Mouse (Mus musculus): Measurements from ENCODE around the gene Rars. TPM values are rescaled to one million over a fixed set of nuclear protein-coding genes. Genes with fewer than 3 reads are reported as not detected.

The Rars gene
- polyA plus RNA-seq, 1 experiment = 0.72 TPM

DNA sequence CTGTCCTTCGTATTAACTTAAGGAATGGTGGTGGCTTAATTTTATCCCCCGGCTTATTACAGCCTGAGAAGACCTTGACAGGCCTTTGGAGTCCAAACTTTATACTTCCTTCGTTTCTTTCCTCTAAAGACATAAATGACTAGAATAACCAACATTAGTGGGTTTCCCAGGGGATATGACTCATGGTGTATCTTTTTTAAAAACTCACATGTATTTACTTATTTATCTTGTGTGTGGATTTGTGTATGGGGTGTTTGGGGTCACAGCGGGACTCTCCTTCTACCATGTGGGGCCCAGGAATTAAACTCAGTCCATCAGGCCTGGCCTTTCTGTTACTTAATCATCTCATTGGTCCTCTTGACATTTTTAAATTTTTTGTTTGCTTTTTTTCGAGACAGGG, 67.5 kb downstream of the Rars start:
- Histone ChIP-seq H3K27me3 (ENCODE audit: control insufficient read depth) (peaks cover 6% of the 10 kb centered on the region; the same call in 1 of the 2 replicates), H3K9me3 (ENCODE audit: control insufficient read depth, low read length) (no peaks in the 10 kb centered on the region), H3K4me3 (replicated peaks) (no peak overlapping the region), H3K36me3 (ENCODE audit: control insufficient read depth) (no peaks in the 10 kb centered on the region; the same call in 1 of the 2 replicates), H3K4me1 (ENCODE audit: control insufficient read depth) (peaks cover 31% of the 10 kb centered on the region)
- TF ChIP-seq GATA1 (IDR thresholded peaks at IDR 0.05; ENCODE audit: low read length) (no peak), TAL1 (IDR thresholded peaks at IDR 0.05; ENCODE audit: low read length) (no peak)

DNA sequence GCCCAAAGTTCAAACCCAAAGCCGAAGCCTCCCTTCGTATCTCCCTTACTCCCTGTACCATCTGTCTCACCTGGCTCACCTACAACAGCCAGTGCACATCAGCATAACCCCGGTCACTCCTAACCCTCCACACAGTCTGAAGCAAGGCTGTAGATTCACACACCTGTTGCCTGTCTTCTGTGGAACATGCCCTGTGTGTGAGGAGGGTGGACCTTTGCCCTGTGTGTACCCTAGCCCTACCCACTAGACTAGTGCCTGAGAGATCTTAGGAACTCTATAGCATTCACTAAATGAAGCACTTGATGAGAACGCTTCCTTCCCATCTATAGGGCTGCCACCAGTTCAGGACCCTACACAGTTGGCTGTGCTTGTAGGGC, 73.7 kb downstream of the Rars start:
- H3K9me3 ChIP-seq (ENCODE audit: control insufficient read depth, low read length) = no peaks in the 10 kb centered on the region
- no peaks in the 10 kb centered on the region for H3K4me1 ChIP-seq (ENCODE audit: control insufficient read depth)
- H3K27me3 ChIP-seq (ENCODE audit: control insufficient read depth) = peaks cover 2% of the 10 kb centered on the region; the same call in 1 of the 2 replicates
- H3K36me3 ChIP-seq (ENCODE audit: control insufficient read depth) = no peaks in the 10 kb centered on the region
- TF ChIP-seq TAL1 (IDR thresholded peaks at IDR 0.05; ENCODE audit: low read length) (no peak), GATA1 (IDR thresholded peaks at IDR 0.05; ENCODE audit: low read length) (no peak)
- no peak overlapping the region for H3K4me3 ChIP-seq (replicated peaks)

DNA sequence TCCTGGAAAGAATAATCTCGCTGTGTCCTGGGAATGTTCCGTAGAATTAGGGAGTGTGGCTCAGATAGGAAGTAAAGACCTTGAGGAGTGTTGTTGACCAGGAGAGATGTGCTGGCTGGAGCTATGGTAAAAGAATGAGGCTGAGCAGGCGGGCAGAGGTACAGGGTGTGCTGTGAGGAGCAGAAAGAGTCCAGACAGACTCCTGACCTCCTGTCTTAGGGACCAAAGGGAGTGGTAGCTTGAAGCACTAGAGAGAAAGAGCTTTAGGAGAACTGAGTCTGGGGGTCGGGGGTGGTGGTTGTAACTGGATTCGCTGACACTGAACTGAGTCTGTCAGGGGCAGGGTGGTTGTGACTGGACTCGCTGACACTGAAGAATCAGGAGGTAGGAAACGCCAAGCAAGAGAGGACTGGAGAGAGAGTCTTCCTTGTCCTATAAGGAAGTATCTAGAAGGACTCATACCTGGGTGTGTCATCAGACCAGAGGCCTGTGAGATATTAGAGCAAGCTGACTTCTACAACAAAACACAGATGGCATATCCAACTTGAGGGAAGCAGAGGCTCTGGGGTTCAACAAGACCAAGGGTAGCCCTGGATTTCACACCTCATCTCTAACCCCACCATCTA, 74.2 kb downstream of the Rars start:
- no peaks in the 10 kb centered on the region for H3K4me1 ChIP-seq (ENCODE audit: control insufficient read depth)
- H3K9me3 ChIP-seq (ENCODE audit: control insufficient read depth, low read length) = no peaks in the 10 kb centered on the region
- H3K27me3 ChIP-seq (ENCODE audit: control insufficient read depth) = peaks cover 2% of the 10 kb centered on the region; the same call in 1 of the 2 replicates
- TF ChIP-seq TAL1 (IDR thresholded peaks at IDR 0.05; ENCODE audit: low read length) = no peak
- no peak for TF ChIP-seq GATA1 (IDR thresholded peaks at IDR 0.05; ENCODE audit: low read length)
- no peaks in the 10 kb centered on the region for H3K36me3 ChIP-seq (ENCODE audit: control insufficient read depth)
- no peak overlapping the region for H3K4me3 ChIP-seq (replicated peaks)

Other genes with a start within 250 kb of the Rars start
- 0.01 TPM in 2 replicates for gene Pank3, start 65.0 kb downstream of the Rars start, polyA plus RNA-seq (2012)
- not detected in 2 replicates for gene Fbll1, start 35.6 kb downstream of the Rars start, polyA plus RNA-seq (2012)
- gene Wwc1, start 146.0 kb upstream of the Rars start, polyA plus RNA-seq (2012) = 0.02 TPM in 1 of 2 replicates, not detected in the other